Mouse (Mus musculus) stomach, postnatal 0 days (tissue): ENCODE results near the gene Prkg1. TPM values are rescaled to one million over a fixed set of nuclear protein-coding genes. Genes with fewer than 3 reads are reported as not detected.

Experiments
- ATAC-seq: fragments of 200-750 bp; cut with Nextera tagmentation; 2 replicates; pipeline ENCODE4 v1.8.0; 2017; ENCODE audit not compliant: low FRiP score, low TSS enrichment
- DNase-seq: peaks from one replicate; pipeline ENCODE4 v3.0.0-alpha.2; 2016; ENCODE audit warnings: low spot score
- H3K27ac ChIP-seq: fragments of 300-500 bp; sonication (generic); replicated peaks from 2 replicates; pipeline ENCODE4 v1.5.1; 2014; ENCODE audit warnings: mild to moderate bottlenecking, control low read depth
- H3K27me3 ChIP-seq: fragments of 300-500 bp; sonication (generic); 2 replicates; pipeline ENCODE4 v1.6.1; 2014; ENCODE audit warnings: low read length; ENCODE audit not compliant: control insufficient read depth, insufficient read depth
- H3K36me3 ChIP-seq: fragments of 300-500 bp; sonication (generic); 2 replicates; pipeline ENCODE4 v1.6.1; 2014; ENCODE audit warnings: low read length, mixed read lengths; ENCODE audit not compliant: control insufficient read depth, insufficient read depth
- H3K4me1 ChIP-seq: fragments of 300-500 bp; sonication (generic); replicated peaks from 2 replicates; pipeline ENCODE4 v1.6.1; 2014; ENCODE audit warnings: antibody characterized with exemption; ENCODE audit not compliant: control insufficient read depth, insufficient read depth
- H3K4me2 ChIP-seq: fragments of 300-500 bp; sonication (generic); replicated peaks from 2 replicates; pipeline ENCODE4 v1.6.1; 2014; ENCODE audit warnings: low read depth, mild to moderate bottlenecking, control low read depth, moderate library complexity
- H3K4me3 ChIP-seq: fragments of 300-500 bp; sonication (generic); 2 replicates; pipeline ENCODE4 v1.5.1; 2014; ENCODE audit warnings: low read depth, low read length, control low read depth
- H3K9ac ChIP-seq: fragments of 300-500 bp; sonication (generic); 2 replicates; pipeline ENCODE4 v1.6.1; 2014; ENCODE audit warnings: mild to moderate bottlenecking, low read length, control low read depth, mixed read lengths
- H3K9me3 ChIP-seq: fragments of 300-500 bp; sonication (generic); 2 replicates; pipeline ENCODE4 v1.6.1; 2016; ENCODE audit warnings: low read length; ENCODE audit not compliant: control insufficient read depth
- CTCF ChIP-seq: IDR thresholded peaks from 2 replicates; pipeline ENCODE4 v1.5.1; 2016; ENCODE audit warnings: antibody characterized with exemption, low read depth, mild to moderate bottlenecking, moderate library complexity
- EP300 ChIP-seq: optimal IDR thresholded peaks from 2 replicates; pipeline ENCODE3; 2016; ENCODE audit warnings: antibody characterized with exemption
- WGBS: fragments of 180-500 bp; shearing (Covaris S2); extraction: QIAGEN DNeasy Blood & Tissue Kit; methylation state at CpG from one replicate; pipeline ENCODE4 v1.1.7; 2014; 5-methylcytosine and 5-hydroxymethylcytosine counted together
- polyA plus RNA-seq: library from polyadenylated mRNA; unstranded; fragments of >200 nt; fragmentation: Nextera tagmentation; extraction: Ambion mirVana; gene quantifications from 2 replicates; pipeline ENCODE4 v1.2.1, GENCODE M21; 2015

Gene Prkg1
- polyA plus RNA-seq, 1 experiment from 2014 or later, result 6.4 TPM

DNA sequence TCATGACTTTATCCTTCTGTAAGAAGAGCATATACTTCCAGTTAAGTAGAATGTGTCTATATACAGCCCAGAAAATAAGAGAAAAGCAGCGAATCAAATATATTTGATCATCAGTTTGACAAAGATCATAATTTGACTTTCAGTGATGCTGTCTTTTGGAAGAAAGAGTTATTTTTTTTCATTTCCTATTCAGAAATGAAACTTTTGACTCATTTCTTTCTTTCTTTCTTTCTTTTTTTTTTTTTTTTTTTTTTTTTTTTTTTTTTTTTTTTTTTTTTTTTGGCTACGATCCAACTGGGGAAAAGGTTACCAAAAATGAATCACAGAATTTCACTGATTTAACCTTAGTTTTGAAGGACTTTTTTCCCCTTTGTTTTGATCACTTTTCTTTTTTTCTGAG lies 259.8 kb downstream of the Prkg1 start:
- H3K27ac ChIP-seq, result no peak overlapping the region
- H3K9me3 ChIP-seq, result no peaks in the 10 kb centered on the region
- TF ChIP-seq EP300 (no peak), CTCF (no peak)
- no peaks in the 10 kb centered on the region for H3K27me3 ChIP-seq
- DNase-seq, result no peak
- no peaks in the 10 kb centered on the region for H3K36me3 ChIP-seq
- no peak for ATAC-seq
- H3K4me3 ChIP-seq, result no peak overlapping the region
- no peaks in the 10 kb centered on the region for H3K4me1 ChIP-seq
- H3K9ac ChIP-seq, result no peak overlapping the region
- WGBS, result 95% methylated on average over 2 of the region's 2 CpGs
- no peak overlapping the region for H3K4me2 ChIP-seq

DNA sequence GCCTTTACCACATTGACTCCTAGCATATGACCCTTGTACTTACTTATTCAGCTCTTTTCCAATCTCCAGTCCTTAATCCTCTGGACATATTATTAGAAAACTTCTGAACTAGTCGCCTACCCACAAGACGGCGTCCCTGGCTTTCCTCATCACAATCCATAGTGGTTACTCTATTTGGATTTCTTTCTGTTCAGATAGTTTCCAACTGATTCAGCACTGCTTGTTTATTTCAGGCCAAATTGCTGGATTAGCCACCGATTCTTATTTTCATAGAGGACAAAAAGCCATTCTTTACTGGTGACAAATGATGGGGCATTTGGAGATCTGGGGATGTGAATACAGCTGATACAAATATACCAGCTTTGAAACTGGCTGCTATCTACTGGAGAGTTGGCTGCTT lies 267.4 kb downstream of the Prkg1 start:
- DNase-seq, result no peak
- no peak overlapping the region for H3K4me2 ChIP-seq
- no peak overlapping the region for H3K9ac ChIP-seq
- no peaks in the 10 kb centered on the region for H3K9me3 ChIP-seq
- ATAC-seq, result no peak
- no peaks in the 10 kb centered on the region for H3K4me1 ChIP-seq
- no peak overlapping the region for H3K4me3 ChIP-seq
- H3K36me3 ChIP-seq, result no peaks in the 10 kb centered on the region
- H3K27me3 ChIP-seq, result no peaks in the 10 kb centered on the region
- 65% methylated on average over 4 of the region's 4 CpGs for WGBS
- TF ChIP-seq CTCF (no peak), EP300 (no peak)
- no peak overlapping the region for H3K27ac ChIP-seq

DNA sequence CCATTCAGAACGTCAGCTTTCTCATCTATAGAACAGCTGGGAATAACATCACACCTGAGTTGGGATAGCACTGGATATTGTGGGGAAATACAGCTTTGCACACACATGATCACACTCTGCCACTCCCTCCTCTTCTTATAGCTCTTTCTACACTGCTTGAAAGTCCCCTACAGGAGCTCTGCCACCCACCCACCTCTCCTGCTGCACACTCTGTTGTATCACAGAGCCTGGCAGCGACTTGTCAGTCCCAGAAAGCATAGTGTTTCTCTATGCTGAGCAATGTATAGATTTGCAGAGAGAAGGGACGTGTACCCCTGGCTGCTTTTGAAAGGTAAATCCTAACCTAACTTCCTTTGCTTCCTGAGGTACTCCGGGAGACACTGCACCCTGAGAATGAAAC lies 275.2 kb downstream of the Prkg1 start:
- WGBS, result 53% methylated on average over 4 of the region's 4 CpGs
- no peak overlapping the region for H3K9ac ChIP-seq
- H3K4me3 ChIP-seq, result no peak overlapping the region
- DNase-seq (no peak), ATAC-seq (no peak)
- TF ChIP-seq CTCF (no peak), EP300 (no peak)
- H3K36me3 ChIP-seq, result no peaks in the 10 kb centered on the region
- H3K4me2 ChIP-seq, result no peak overlapping the region
- no peaks in the 10 kb centered on the region for H3K9me3 ChIP-seq
- H3K4me1 ChIP-seq, result no peaks in the 10 kb centered on the region
- no peaks in the 10 kb centered on the region for H3K27me3 ChIP-seq
- no peak overlapping the region for H3K27ac ChIP-seq

DNA sequence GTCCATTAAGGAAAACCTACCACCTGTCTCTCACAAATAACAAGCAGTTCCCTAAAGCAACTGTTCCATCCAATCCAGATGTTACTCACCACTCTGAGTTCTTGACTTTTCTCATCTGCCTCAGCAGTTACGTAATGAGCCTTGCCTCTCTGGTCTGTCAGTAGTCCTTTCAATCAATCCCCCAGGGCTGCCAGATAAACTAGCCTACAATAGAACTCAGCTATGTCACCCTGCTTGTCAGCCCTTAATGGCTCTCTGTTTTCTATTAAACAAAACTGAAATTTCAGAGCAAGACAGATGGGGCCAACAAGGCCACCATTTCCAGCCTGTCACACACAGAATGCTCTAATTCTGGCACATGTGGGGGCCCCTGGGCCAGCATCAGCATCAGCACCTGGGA lies 293.1 kb downstream of the Prkg1 start:
- Histone ChIP-seq H3K9me3 (no peaks in the 10 kb centered on the region), H3K4me1 (no peaks in the 10 kb centered on the region), H3K9ac (no peak overlapping the region), H3K4me3 (no peak overlapping the region), H3K27me3 (no peaks in the 10 kb centered on the region), H3K4me2 (no peak overlapping the region), H3K36me3 (no peaks in the 10 kb centered on the region), H3K27ac (no peak overlapping the region)
- DNase-seq (no peak), ATAC-seq (no peak)
- TF ChIP-seq CTCF (no peak), EP300 (no peak)
- WGBS, result 77% methylated on average over 1 of the region's 1 CpGs

DNA sequence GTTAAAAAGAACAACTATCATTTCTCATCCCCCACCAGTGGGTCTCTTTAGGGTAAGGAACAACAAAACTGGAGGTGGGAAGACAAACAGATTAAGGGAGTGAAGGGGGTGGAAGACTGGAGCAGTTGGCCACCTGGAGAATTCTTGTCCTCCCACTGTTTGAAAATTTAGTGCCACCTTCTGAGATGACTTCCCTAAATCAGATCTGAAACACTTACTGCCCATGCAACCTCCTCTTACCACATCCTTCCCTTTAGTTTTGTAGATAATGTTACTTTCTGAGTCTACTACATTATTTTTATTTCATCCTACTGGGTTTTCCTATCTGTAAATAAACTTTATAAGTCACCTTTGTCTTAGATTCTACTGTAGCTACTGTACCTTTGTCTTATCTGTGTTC lies 304.6 kb downstream of the Prkg1 start:
- H3K27ac ChIP-seq, result no peak overlapping the region
- no peak overlapping the region for H3K9ac ChIP-seq
- no peak overlapping the region for H3K4me3 ChIP-seq
- no peaks in the 10 kb centered on the region for H3K9me3 ChIP-seq
- H3K4me1 ChIP-seq, result no peaks in the 10 kb centered on the region
- ATAC-seq, result no peak
- H3K4me2 ChIP-seq, result no peak overlapping the region
- no peaks in the 10 kb centered on the region for H3K27me3 ChIP-seq
- H3K36me3 ChIP-seq, result no peaks in the 10 kb centered on the region
- TF ChIP-seq CTCF (no peak), EP300 (no peak)
- DNase-seq, result no peak

DNA sequence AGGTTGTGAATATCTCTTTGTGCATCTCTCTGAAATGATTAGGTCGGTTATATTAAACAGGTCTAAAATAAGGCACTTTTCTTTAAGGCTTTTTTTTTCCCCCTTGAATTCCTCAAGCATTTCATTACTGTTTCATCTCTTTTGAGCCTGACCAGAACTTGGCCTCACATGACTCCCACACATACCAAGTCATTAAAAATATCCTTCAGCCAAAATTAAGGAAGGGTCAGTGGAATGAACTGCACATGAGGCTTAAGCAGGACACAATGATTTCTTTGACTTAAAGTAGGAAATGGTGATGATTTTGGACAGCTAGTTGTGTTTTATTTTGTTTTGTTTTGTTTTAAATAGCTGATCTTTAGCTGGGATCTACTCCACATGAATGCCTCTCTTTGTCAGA lies 320.7 kb downstream of the Prkg1 start:
- H3K36me3 ChIP-seq, result no peaks in the 10 kb centered on the region
- no peaks in the 10 kb centered on the region for H3K27me3 ChIP-seq
- no peak for ATAC-seq
- no peaks in the 10 kb centered on the region for H3K4me1 ChIP-seq
- H3K9ac ChIP-seq, result no peak overlapping the region
- no peak overlapping the region for H3K4me2 ChIP-seq
- 67% methylated on average over 1 of the region's 1 CpGs for WGBS
- no peak overlapping the region for H3K27ac ChIP-seq
- no peaks in the 10 kb centered on the region for H3K9me3 ChIP-seq
- no peak for DNase-seq
- H3K4me3 ChIP-seq, result no peak overlapping the region
- TF ChIP-seq EP300 (no peak), CTCF (no peak)

DNA sequence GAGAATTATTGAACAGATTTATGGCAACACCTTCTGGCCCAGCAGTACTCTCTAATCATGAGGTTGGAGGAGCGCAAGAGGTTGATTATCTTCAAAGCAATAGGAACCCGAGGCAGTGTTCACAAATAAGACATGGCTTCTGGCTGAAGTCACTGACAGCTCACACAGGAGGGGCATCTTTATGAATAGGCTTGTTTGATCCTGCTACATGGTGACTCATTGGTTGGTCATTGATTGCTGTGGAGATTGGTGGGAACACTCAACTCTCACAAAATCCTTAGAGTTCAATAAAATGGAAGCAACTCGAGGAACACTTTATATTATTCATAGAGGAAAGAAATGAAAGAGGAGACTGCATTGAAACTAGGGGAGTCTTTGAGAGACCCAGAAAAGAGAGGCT lies 322.5 kb downstream of the Prkg1 start:
- WGBS, result 58% methylated on average over 3 of the region's 3 CpGs
- TF ChIP-seq EP300 (no peak), CTCF (no peak)
- H3K9me3 ChIP-seq, result no peaks in the 10 kb centered on the region

More for the DNA sequence above, 322.5 kb downstream of the Prkg1 start:
- Histone ChIP-seq H3K27ac (no peak overlapping the region), H3K36me3 (no peaks in the 10 kb centered on the region), H3K4me1 (no peaks in the 10 kb centered on the region), H3K4me3 (no peak overlapping the region), H3K27me3 (no peaks in the 10 kb centered on the region), H3K4me2 (no peak overlapping the region), H3K9ac (no peak overlapping the region)
- no peak for DNase-seq
- no peak for ATAC-seq
